Mouse (Mus musculus) neural tube, embryonic 13.5 days (tissue): ENCODE results near the gene Ppfia1. TPM values are rescaled to one million over a fixed set of nuclear protein-coding genes. Genes with fewer than 3 reads are reported as not detected.

Experiments
- ATAC-seq: fragments of 200-750 bp; cut with Nextera tagmentation; 2 replicates; pipeline ENCODE4 v1.8.0; 2017; ENCODE audit warnings: low read depth, mild to moderate bottlenecking, moderate TSS enrichment, moderate library complexity
- H3K27ac ChIP-seq: fragments of 300-500 bp; sonication (generic); replicated peaks from 2 replicates; pipeline ENCODE4 v1.5.1; 2015; ENCODE audit warnings: moderate library complexity, mild to moderate bottlenecking, inconsistent platforms
- H3K27me3 ChIP-seq: fragments of 300-500 bp; sonication (generic); 2 replicates; pipeline ENCODE4 v1.6.1; 2015; ENCODE audit warnings: mild to moderate bottlenecking, inconsistent platforms
- H3K36me3 ChIP-seq: fragments of 300-500 bp; sonication (generic); 2 replicates; pipeline ENCODE4 v1.6.1; 2015; ENCODE audit warnings: mild to moderate bottlenecking, inconsistent platforms
- H3K4me1 ChIP-seq: fragments of 300-500 bp; sonication (generic); replicated peaks from 2 replicates; pipeline ENCODE4 v1.6.1; 2015; ENCODE audit warnings: inconsistent platforms
- H3K4me2 ChIP-seq: fragments of 300-500 bp; sonication (generic); 2 replicates; pipeline ENCODE4 v1.6.1; 2015; ENCODE audit warnings: inconsistent platforms, mild to moderate bottlenecking, moderate library complexity
- H3K4me3 ChIP-seq: fragments of 300-500 bp; sonication (generic); 2 replicates; pipeline ENCODE4 v1.5.1; 2015; ENCODE audit warnings: mild to moderate bottlenecking, inconsistent platforms
- H3K9ac ChIP-seq: fragments of 300-500 bp; sonication (generic); 2 replicates; pipeline ENCODE4 v1.6.1; 2015; ENCODE audit warnings: moderate library complexity, mild to moderate bottlenecking, inconsistent platforms
- H3K9me3 ChIP-seq: fragments of 300-500 bp; sonication (generic); 2 replicates; pipeline ENCODE4 v1.6.1; 2016; ENCODE audit warnings: inconsistent platforms
- WGBS: fragments of 180-500 bp; shearing (Covaris S2); methylation state at CpG from one replicate; pipeline ENCODE4 v1.1.7; 2015; 5-methylcytosine and 5-hydroxymethylcytosine counted together
- polyA plus RNA-seq: library from polyadenylated mRNA; unstranded; fragments of >200 nt; fragmentation: Nextera tagmentation; extraction: Ambion mirVana; gene quantifications from 2 replicates; pipeline ENCODE4 v1.2.1, GENCODE M21; 2015

Gene Ppfia1
- polyA plus RNA-seq, 1 experiment from 2014 or later = 28.4 TPM

GRCm38 (mm10) chr7:144447146-144447545 is 106.4 kb downstream of the Ppfia1 start:
- H3K27me3 ChIP-seq = no peaks in the 10 kb centered on the region
- H3K4me1 ChIP-seq = peaks cover 5% of the 10 kb centered on the region
- no peak overlapping the region for H3K27ac ChIP-seq
- no peak overlapping the region for H3K4me3 ChIP-seq
- no peak overlapping the region for H3K9ac ChIP-seq
- ATAC-seq = no peak
- no peaks in the 10 kb centered on the region for H3K9me3 ChIP-seq
- H3K4me2 ChIP-seq = no peak overlapping the region
- H3K36me3 ChIP-seq = peaks cover 99% of the 10 kb centered on the region
- 81% methylated on average over 3 of the region's 3 CpGs for WGBS

DNA sequence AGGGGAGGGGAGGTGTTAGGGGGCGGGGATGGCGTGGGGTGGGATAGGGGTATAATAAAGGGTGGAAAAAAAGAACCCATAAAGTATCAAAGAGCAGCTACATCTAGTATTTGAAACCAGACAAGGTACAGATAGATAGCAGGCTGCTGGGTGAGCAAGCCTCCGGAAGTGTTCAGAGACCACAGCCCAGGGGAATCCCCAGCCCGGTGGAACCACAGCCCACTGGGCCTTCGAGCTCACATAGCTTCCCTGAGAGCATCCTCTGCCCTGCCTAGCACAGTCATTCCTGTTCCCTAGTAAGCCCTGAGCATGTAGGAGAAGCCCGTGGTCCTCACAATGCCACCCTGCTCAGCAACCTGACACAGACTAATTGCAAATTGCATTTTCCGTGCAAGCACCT is 108.7 kb downstream of the Ppfia1 start:
- H3K36me3 ChIP-seq = peaks cover 99% of the 10 kb centered on the region

GRCm38 (mm10) chr7:144441976-144442375 is 111.6 kb downstream of the Ppfia1 start:
- no peak for ATAC-seq
- WGBS = 92% methylated on average over 4 of the region's 4 CpGs
- peaks cover 99% of the 10 kb centered on the region for H3K36me3 ChIP-seq
- H3K4me2 ChIP-seq = no peak overlapping the region
- H3K9ac ChIP-seq = no peak overlapping the region
- H3K27me3 ChIP-seq = no peaks in the 10 kb centered on the region
- H3K9me3 ChIP-seq = no peaks in the 10 kb centered on the region
- H3K27ac ChIP-seq = no peak overlapping the region
- H3K4me3 ChIP-seq = no peak overlapping the region
- H3K4me1 ChIP-seq = no peaks in the 10 kb centered on the region

More for the DNA sequence above, 108.7 kb downstream of the Ppfia1 start:
- Histone ChIP-seq H3K4me1 (no peaks in the 10 kb centered on the region), H3K4me2 (no peak overlapping the region), H3K27me3 (no peaks in the 10 kb centered on the region), H3K9ac (no peak overlapping the region), H3K27ac (no peak overlapping the region), H3K4me3 (no peak overlapping the region), H3K9me3 (no peaks in the 10 kb centered on the region)
- 87% methylated on average over 7 of the region's 7 CpGs for WGBS
- ATAC-seq = no peak

GRCm38 (mm10) chr7:144441466-144441865 is 112.1 kb downstream of the Ppfia1 start:
- 97% methylated on average over 11 of the region's 11 CpGs for WGBS
- no peak overlapping the region for H3K4me2 ChIP-seq
- no peaks in the 10 kb centered on the region for H3K4me1 ChIP-seq
- no peak overlapping the region for H3K27ac ChIP-seq
- H3K4me3 ChIP-seq = no peak overlapping the region
- ATAC-seq = no peak
- H3K9me3 ChIP-seq = no peaks in the 10 kb centered on the region
- no peak overlapping the region for H3K9ac ChIP-seq
- H3K36me3 ChIP-seq = peaks cover 99% of the 10 kb centered on the region
- no peaks in the 10 kb centered on the region for H3K27me3 ChIP-seq

DNA sequence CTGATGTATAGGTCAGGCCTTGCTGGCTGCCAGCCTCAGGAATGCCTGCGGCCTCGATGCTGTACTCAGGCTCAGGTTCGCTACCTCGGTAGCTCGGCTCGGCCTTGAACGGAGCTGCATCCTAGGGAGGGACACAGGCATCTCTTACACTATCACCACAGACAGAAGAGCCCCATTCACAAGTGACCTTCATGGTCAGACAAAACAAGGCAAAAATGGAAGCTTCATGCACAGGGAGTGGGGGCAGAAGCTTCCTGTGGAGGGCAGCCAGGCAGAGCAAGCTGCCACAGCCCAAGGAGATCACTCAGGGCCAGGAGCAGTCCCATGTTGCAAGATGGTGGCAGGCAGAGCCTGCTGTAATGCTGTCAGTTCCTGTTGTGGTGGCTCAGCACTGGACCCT is 114.7 kb downstream of the Ppfia1 start:
- H3K36me3 ChIP-seq = peaks cover 84% of the 10 kb centered on the region
- 97% methylated on average over 7 of the region's 7 CpGs for WGBS

GRCm38 (mm10) chr7:144432920-144433319 is 120.6 kb downstream of the Ppfia1 start:
- H3K4me2 ChIP-seq = no peak overlapping the region
- H3K27me3 ChIP-seq = no peaks in the 10 kb centered on the region
- WGBS = 90% methylated on average over 2 of the region's 2 CpGs
- no peak overlapping the region for H3K27ac ChIP-seq
- H3K9ac ChIP-seq = no peak overlapping the region
- peaks cover 26% of the 10 kb centered on the region for H3K36me3 ChIP-seq
- ATAC-seq = no peak
- no peak overlapping the region for H3K4me3 ChIP-seq
- H3K4me1 ChIP-seq = no peaks in the 10 kb centered on the region
- no peaks in the 10 kb centered on the region for H3K9me3 ChIP-seq

More for the DNA sequence above, 114.7 kb downstream of the Ppfia1 start:
- Histone ChIP-seq H3K27ac (no peak overlapping the region), H3K27me3 (no peaks in the 10 kb centered on the region), H3K4me2 (no peak overlapping the region), H3K4me1 (no peaks in the 10 kb centered on the region), H3K4me3 (no peak overlapping the region), H3K9ac (no peak overlapping the region), H3K9me3 (no peaks in the 10 kb centered on the region)
- no peak for ATAC-seq

DNA sequence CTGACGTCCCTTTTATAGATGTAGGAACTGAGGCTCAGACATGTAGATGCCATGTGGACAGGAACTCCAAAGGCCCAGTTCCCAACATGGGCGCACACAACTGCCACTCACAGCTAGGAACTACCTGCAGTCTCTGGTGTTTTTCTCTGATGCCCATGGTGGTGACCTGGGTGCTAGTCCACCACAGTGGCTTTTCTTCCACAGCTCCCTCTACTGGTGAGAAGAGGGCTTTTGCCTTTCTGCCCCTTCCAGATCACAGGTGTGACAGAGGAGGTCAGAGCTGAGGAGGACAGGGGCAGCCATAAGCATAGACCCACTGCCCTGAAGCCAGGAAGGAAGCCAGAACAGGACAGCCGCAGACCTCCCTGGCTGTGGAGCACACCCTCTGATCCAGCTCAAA is 126.1 kb downstream of the Ppfia1 start:
- Histone ChIP-seq H3K4me1 (no peaks in the 10 kb centered on the region), H3K27me3 (no peaks in the 10 kb centered on the region), H3K4me3 (no peak overlapping the region), H3K4me2 (no peak overlapping the region), H3K36me3 (no peaks in the 10 kb centered on the region), H3K9ac (no peak overlapping the region), H3K27ac (no peak overlapping the region), H3K9me3 (no peaks in the 10 kb centered on the region)
- WGBS = 87% methylated on average over 3 of the region's 3 CpGs
- no peak for ATAC-seq

Other genes starting within 250 kb of the Ppfia1 start
- gene Cttn, start 82.7 kb downstream of the Ppfia1 start, polyA plus RNA-seq = 158 and 174 TPM in 2 replicates
- gene Fadd, start 28.7 kb upstream of the Ppfia1 start, polyA plus RNA-seq = 6.0 and 6.1 TPM in 2 replicates
- 3.7 and 3.8 TPM in 2 replicates for gene Ano1, start 198.2 kb upstream of the Ppfia1 start, polyA plus RNA-seq